Mouse (Mus musculus) small intestine, adult 2 months (tissue): ENCODE measurements around the gene Lama2. TPM values are rescaled to one million over a fixed set of nuclear protein-coding genes. Genes with fewer than 3 reads are reported as not detected.

ENCODE experiments used
- H3K27ac ChIP-seq: fragments of 200-500 bp; 2 replicates; pipeline ENCODE4 v1.5.1; 2012; ENCODE audit warnings: low read depth, low read length, control low read depth, inconsistent platforms; ENCODE audit not compliant: insufficient read depth
- H3K27me3 ChIP-seq: fragments of 200-500 bp; 2 replicates; pipeline ENCODE4 v1.6.1; 2012; ENCODE audit warnings: mild to moderate bottlenecking, moderate library complexity, low read length, inconsistent platforms; ENCODE audit not compliant: control insufficient read depth, insufficient read depth
- H3K36me3 ChIP-seq: fragments of 200-500 bp; 2 replicates; pipeline ENCODE4 v1.6.1; 2012; ENCODE audit warnings: mild to moderate bottlenecking, low read length, control low read depth, inconsistent platforms; ENCODE audit not compliant: control insufficient read depth, insufficient read depth
- H3K4me1 ChIP-seq: fragments of 200-500 bp; 2 replicates; pipeline ENCODE4 v1.6.1; 2012; ENCODE audit warnings: low read length, inconsistent platforms, mixed read lengths; ENCODE audit not compliant: control insufficient read depth, insufficient read depth, insufficient read length
- H3K4me3 ChIP-seq: fragments of 200-500 bp; 2 replicates; pipeline ENCODE4 v1.5.1; 2012; ENCODE audit warnings: low read depth, mild to moderate bottlenecking, control low read depth, inconsistent platforms, low read length, moderate library complexity
- CTCF ChIP-seq: fragments of 200-500 bp; IDR thresholded peaks from 2 replicates; pipeline ENCODE4 v1.5.1; 2012; ENCODE audit warnings: low read depth, mild to moderate bottlenecking, control low read depth, inconsistent platforms, low read length, moderate library complexity, mixed read lengths; ENCODE audit not compliant: insufficient replicate concordance, insufficient read length; ENCODE audit errors: extremely low read depth
- POLR2A ChIP-seq: fragments of 200-500 bp; IDR thresholded peaks from 2 replicates; pipeline ENCODE4 v1.6.1; 2012; ENCODE audit warnings: low read depth, mild to moderate bottlenecking, control low read depth, inconsistent platforms, low read length, moderate library complexity
- WGBS: fragments of 180-500 bp; shearing (Covaris S2); methylation state at CpG from one replicate; pipeline ENCODE4 v1.1.7; 2018; 5-methylcytosine and 5-hydroxymethylcytosine counted together
- polyA plus RNA-seq: library from polyadenylated mRNA; depleted of rRNA; stranded (reverse); fragments of >200 nt; gene quantifications from 2 replicates; pipeline ENCODE4 v1.2.3, GENCODE M21; 2012

The Lama2 gene
- polyA plus RNA-seq, 1 experiment = 1.7 TPM

- 68% methylated on average over 2 of the region's 2 CpGs for WGBS
Measured at GRCm38 (mm10) chr10:27127454-27127853, 492.1 kb downstream of the Lama2 start.

GRCm38 (mm10) chr10:27123763-27124162 is 495.8 kb downstream of the Lama2 start:
- WGBS = 73% methylated on average over 5 of the region's 5 CpGs
- no peaks in the 10 kb centered on the region for H3K4me1 ChIP-seq
- no peak overlapping the region for H3K27ac ChIP-seq
- no peak overlapping the region for H3K4me3 ChIP-seq
- H3K36me3 ChIP-seq = no peaks in the 10 kb centered on the region
- no peak for TF ChIP-seq POLR2A
- TF ChIP-seq CTCF = no peak
- H3K27me3 ChIP-seq = no peaks in the 10 kb centered on the region

More at GRCm38 (mm10) chr10:27127454-27127853, 492.1 kb downstream of the Lama2 start:
- no peaks in the 10 kb centered on the region for H3K36me3 ChIP-seq
- no peaks in the 10 kb centered on the region for H3K27me3 ChIP-seq
- TF ChIP-seq POLR2A (no peak), CTCF (no peak)
- no peak overlapping the region for H3K27ac ChIP-seq
- H3K4me1 ChIP-seq = no peaks in the 10 kb centered on the region
- no peak overlapping the region for H3K4me3 ChIP-seq

- no peak overlapping the region for H3K4me3 ChIP-seq
- no peaks in the 10 kb centered on the region for H3K4me1 ChIP-seq
- WGBS = 86% methylated on average over 3 of the region's 3 CpGs
- no peaks in the 10 kb centered on the region for H3K36me3 ChIP-seq
- H3K27me3 ChIP-seq = no peaks in the 10 kb centered on the region
- H3K27ac ChIP-seq = no peak overlapping the region
- TF ChIP-seq POLR2A (no peak), CTCF (no peak)
Measured at GRCm38 (mm10) chr10:27117815-27118214, 501.7 kb downstream of the Lama2 start.

- 73% methylated on average over 2 of the region's 2 CpGs for WGBS
- Histone ChIP-seq H3K4me1 (no peaks in the 10 kb centered on the region), H3K27ac (no peak overlapping the region), H3K36me3 (no peaks in the 10 kb centered on the region), H3K27me3 (no peaks in the 10 kb centered on the region), H3K4me3 (no peak overlapping the region)
- TF ChIP-seq POLR2A (no peak), CTCF (no peak)
Measured at GRCm38 (mm10) chr10:27116938-27117647, 502.5 kb downstream of the Lama2 start.

GRCm38 (mm10) chr10:27114131-27114530 is 505.4 kb downstream of the Lama2 start:
- H3K4me3 ChIP-seq = no peak overlapping the region
- WGBS = 87% methylated on average over 3 of the region's 3 CpGs
- no peaks in the 10 kb centered on the region for H3K27me3 ChIP-seq
- no peak overlapping the region for H3K27ac ChIP-seq
- no peaks in the 10 kb centered on the region for H3K4me1 ChIP-seq
- H3K36me3 ChIP-seq = no peaks in the 10 kb centered on the region
- no peak for TF ChIP-seq CTCF
- no peak for TF ChIP-seq POLR2A

- Histone ChIP-seq H3K27me3 (no peaks in the 10 kb centered on the region), H3K36me3 (no peaks in the 10 kb centered on the region), H3K4me1 (no peaks in the 10 kb centered on the region), H3K27ac (no peak overlapping the region), H3K4me3 (no peak overlapping the region)
- 77% methylated on average over 5 of the region's 5 CpGs for WGBS
- TF ChIP-seq CTCF (no peak), POLR2A (no peak)
Measured at GRCm38 (mm10) chr10:27103811-27104210, 515.7 kb downstream of the Lama2 start.

- TF ChIP-seq POLR2A = no peak
- TF ChIP-seq CTCF = no peak
- H3K36me3 ChIP-seq = no peaks in the 10 kb centered on the region
- no peak overlapping the region for H3K4me3 ChIP-seq
- 78% methylated on average over 3 of the region's 3 CpGs for WGBS
- H3K4me1 ChIP-seq = no peaks in the 10 kb centered on the region
- no peaks in the 10 kb centered on the region for H3K27me3 ChIP-seq
- no peak overlapping the region for H3K27ac ChIP-seq
Measured at GRCm38 (mm10) chr10:27101800-27102353, 517.7 kb downstream of the Lama2 start.
